Mouse (Mus musculus) stomach, postnatal 0 days (tissue): ENCODE measurements around the gene Cyth3.
A peak's percentile ranks its signal among the peaks of the same experiment; 100 is the strongest.

Experiments
- CTCF ChIP-seq: IDR thresholded peaks from 2 replicates; pipeline ENCODE4 v1.5.1; 2016; ENCODE audit warnings: antibody characterized with exemption, low read depth, mild to moderate bottlenecking, moderate library complexity
- EP300 ChIP-seq: optimal IDR thresholded peaks from 2 replicates; pipeline ENCODE3; 2016; ENCODE audit warnings: antibody characterized with exemption

GRCm38 (mm10) chr5:143583081-143583480, 39.2 kb upstream of the Cyth3 start:
- TF ChIP-seq CTCF (peak; percentile 10), EP300 (no peak)
